Mouse (Mus musculus) B cell, adult 2 months (primary cell): Measurements from ENCODE around the gene Plppr3.
A peak's percentile ranks its signal among the peaks of the same experiment; 100 is the strongest.

Experiments
- DNase-seq, 2 experiments: peaks; one replicate each; pipeline ENCODE4 v3.0.0; 2022

Plppr3 gene

GRCm38 (mm10) chr10:79874290-79874862, at the start of gene Plppr3, which contains the start of gene Prtn3:
Gene Plppr3, minus strand, starts transcription at chr10:79874634.
Gene Prtn3, plus strand, starts transcription at chr10:79874476.
- peak in 1 of 2 experiments; percentile 44 for DNase-seq

- no peak for DNase-seq
Measured at GRCm38 (mm10) chr10:79921572-79921971, 47.1 kb upstream of the Plppr3 start.

DNA sequence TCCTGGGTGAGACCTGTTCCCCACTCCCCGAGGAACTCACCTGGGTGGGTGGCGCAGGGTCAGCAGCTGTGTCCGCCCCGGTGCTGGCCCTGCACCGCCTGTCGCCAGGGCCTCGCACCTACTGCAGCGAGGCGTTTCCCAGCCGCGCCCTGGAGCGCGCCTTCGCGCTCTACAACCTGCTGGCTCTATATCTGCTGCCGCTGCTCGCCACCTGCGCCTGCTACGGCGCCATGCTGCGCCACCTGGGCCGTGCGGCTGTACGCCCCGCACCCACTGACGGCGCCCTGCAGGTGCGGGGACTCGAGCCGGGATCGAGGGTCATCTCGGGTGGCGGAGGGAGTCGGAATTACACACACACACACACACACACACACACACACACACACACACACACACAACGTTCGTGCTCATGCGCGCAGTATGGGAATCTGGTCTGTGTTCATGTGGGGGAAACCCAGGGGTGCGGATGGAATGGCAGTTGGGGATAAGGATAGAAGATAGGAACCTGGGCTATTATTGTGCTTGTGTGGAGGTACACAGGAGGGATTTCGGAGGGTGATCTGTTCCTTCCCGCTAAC, 46.6 kb upstream of the Plppr3 start, which contains the start of gene R3hdm4:
R3hdm4 (minus strand) TSS at position 251 of the 578 bp plus-strand sequence.
- peak in 1 of 2 experiments; percentile 27 for DNase-seq

- DNase-seq, result no peak
Measured at GRCm38 (mm10) chr10:79920056-79920890, 45.8 kb upstream of the Plppr3 start.

GRCm38 (mm10) chr10:79919251-79919849, 44.9 kb upstream of the Plppr3 start:
- DNase-seq, result no peak

DNA sequence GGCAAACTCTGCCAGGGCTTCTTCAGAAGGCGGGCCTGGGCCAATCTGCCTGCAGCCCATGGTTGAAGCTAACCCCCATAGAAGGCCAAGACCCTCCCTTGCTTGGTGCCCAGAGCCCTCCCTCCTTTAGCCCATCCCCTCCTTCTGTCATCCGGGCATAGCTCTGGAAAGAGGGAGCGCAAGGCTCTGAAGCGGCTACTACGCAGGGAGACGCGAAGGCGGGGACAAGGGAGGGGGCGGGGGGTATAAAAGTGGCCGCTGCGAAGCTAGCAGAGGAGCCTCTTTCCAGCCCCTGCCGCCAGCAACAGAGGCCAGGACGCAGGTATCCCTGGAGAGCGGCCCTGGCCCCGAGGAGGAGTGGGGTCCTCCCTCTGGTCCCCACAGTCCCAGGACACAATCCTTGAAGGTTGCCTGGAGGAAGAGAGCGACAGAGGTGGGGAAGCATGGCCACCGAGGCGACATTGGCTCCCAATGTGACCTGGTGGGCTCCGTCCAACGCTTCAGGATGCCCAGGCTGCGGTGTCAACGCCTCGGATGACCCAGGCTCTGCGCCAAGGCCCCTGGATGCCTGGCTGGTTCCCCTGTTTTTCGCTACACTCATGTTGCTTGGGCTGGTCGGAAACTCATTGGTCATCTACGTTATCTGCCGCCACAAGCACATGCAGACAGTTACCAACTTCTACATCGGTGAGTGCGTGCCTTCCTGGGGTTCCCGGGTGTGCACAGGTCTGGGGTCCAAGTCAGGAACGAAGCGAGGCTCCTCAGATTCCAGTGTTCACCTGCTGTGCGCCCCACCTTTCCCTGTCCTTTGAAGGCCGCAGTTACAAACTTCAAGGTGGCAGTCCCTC, 44.0 kb upstream of the Plppr3 start:
- DNase-seq, result no peak

GRCm38 (mm10) chr10:79917532-79918100, 43.2 kb upstream of the Plppr3 start:
- DNase-seq, result no peak

GRCm38 (mm10) chr10:79916808-79917531, 42.5 kb upstream of the Plppr3 start, which contains the start of gene Kiss1r:
Gene Kiss1r, plus strand, starts transcription at chr10:79916971.
- DNase-seq, result peak; percentile 90 to 91

GRCm38 (mm10) chr10:79916081-79916480, 41.6 kb upstream of the Plppr3 start:
- DNase-seq, result no peak

- no peak for DNase-seq
Measured at GRCm38 (mm10) chr10:79914948-79915596, 40.6 kb upstream of the Plppr3 start.

DNA sequence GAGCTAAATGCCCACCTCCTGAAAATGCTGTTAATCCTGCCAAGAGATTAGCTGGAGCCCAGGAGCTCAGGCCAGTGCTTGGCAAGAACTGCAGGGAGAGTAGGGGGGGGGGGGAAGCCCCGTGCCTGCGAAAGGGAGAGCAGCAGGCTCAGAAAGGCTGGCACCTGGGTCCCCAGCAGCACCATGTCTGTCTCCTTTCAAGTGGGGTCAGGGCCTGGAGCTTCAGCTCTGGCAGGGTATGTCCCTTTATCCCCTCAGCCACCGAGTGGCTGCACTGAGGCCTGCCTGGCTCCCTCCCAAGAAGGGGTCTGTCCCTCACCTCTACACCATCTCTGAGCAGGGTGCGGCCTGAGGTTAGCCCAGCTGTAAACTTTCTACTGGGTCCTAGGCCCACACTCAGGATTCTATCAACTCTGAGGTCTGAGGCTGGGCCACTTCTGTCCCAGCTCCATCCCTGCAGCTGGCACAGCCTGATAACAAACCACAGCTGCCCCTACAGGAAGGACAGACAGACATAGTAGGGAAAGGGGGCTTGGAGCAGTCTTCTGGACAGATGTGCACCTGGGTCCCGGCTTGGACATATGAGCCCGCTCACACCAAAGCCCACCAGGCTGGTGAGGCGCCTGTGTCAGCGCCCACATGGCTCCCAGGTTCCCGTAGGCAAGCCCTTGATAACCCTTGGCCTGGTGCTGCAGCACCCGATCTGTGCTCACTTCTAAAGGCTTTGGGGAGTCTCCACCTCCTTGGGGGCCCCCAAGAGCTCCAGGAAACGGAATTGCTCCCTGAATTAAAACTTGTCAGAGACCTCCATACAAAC, 39.9 kb upstream of the Plppr3 start:
- DNase-seq, result no peak

GRCm38 (mm10) chr10:79912412-79912811, 38.0 kb upstream of the Plppr3 start:
- DNase-seq, result no peak

GRCm38 (mm10) chr10:79910556-79910955, 36.1 kb upstream of the Plppr3 start, which contains the start of gene Gm26602:
Gene Gm26602, plus strand, starts transcription at chr10:79910856.
- no peak for DNase-seq

GRCm38 (mm10) chr10:79909092-79909922, 34.9 kb upstream of the Plppr3 start:
- peak; percentile 49 to 58 for DNase-seq

GRCm38 (mm10) chr10:79908167-79909091, 34.0 kb upstream of the Plppr3 start, which contains the start of gene Med16:
Gene Med16, minus strand, starts transcription at chr10:79908923.
- DNase-seq, result peak; percentile 98 to 99

GRCm38 (mm10) chr10:79907415-79907814, 33.0 kb upstream of the Plppr3 start:
- no peak for DNase-seq

DNA sequence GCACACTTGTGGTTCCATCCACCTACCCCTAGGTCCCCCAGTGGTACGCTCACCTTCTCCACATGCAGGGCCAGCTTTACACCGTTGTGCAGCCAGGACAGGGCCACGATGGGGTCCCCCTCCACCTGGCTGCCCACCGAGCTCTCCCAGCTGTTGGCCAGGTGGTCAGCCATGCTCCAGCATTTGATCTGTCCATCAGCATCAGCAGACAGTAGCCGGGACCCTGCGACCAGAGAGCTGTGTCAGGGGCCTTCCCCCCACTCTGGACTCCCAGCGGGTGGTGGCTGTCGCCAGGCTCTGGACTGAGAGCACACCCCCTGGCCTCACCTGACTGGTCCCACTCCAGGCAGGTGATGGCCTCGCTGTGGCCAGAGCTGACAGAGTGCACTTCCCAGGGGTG, 32.3 kb upstream of the Plppr3 start:
- DNase-seq, result no peak
